18 mouse cellular contexts compared by ENCODE assay signal in genomic region chr2:25502726-25503125, GRCm38 (mm10). TPM values are rescaled to one million over a fixed set of nuclear protein-coding genes. Genes with fewer than 3 reads are reported as not detected.
A peak's percentile ranks its signal among the peaks of the same experiment; 100 is the strongest.
DNase-seq lines count a peak whose midpoint lies in the region; ATAC-seq lines count a peak whose summit lies in the region.
"Had no signal": no experiment of that assay in that cellular context is flagged by ENCODE, and none has a peak within 500 bp of the region (broad histone marks: within the 10 kb centered on the region; RNA-seq: fewer than 3 reads in every experiment).

No protein-coding gene starts in this region.

- H3K4me3 ChIP-seq in midbrain, embryonic 12.5 days = no peak overlapping the region
- no peak overlapping the region for H3K4me3 ChIP-seq in midbrain, embryonic 11.5 days (ENCODE audit: low read depth, low read length)
- peak overlapping the region; percentile 80; the same call in 1 of the 2 replicates for H3K4me3 ChIP-seq in liver, embryonic 12.5 days
- no peak overlapping the region for H3K4me3 ChIP-seq in stomach, embryonic 16.5 days (replicated peaks; ENCODE audit: low read length)
- H3K4me3 ChIP-seq: hindbrain, embryonic 12.5 days had no signal

- peaks cover 42% of the 10 kb centered on the region for H3K36me3 ChIP-seq in midbrain, embryonic 12.5 days
- no peaks in the 10 kb centered on the region for H3K36me3 ChIP-seq in midbrain, embryonic 11.5 days (ENCODE audit: control insufficient read depth, insufficient read depth, low read length)
- H3K36me3 ChIP-seq in liver, embryonic 12.5 days = peaks cover 34% of the 10 kb centered on the region
- peaks cover 8% of the 10 kb centered on the region; the same call in 1 of the 2 replicates for H3K36me3 ChIP-seq in stomach, embryonic 16.5 days (ENCODE audit: control insufficient read depth, insufficient read depth, low read length)

- 88% methylated on average over 3 of the region's 3 CpGs for WGBS in midbrain, embryonic 12.5 days
- WGBS in midbrain, embryonic 11.5 days = 89% methylated on average over 3 of the region's 3 CpGs
- WGBS in liver, embryonic 12.5 days (ENCODE audit: insufficient replicate concordance) = 48% methylated on average over 3 of the region's 3 CpGs
- 67% methylated on average over 3 of the region's 3 CpGs for WGBS in stomach, embryonic 16.5 days

- no peak for DNase-seq in midbrain, embryonic 11.5 days (ENCODE audit: low spot score, missing footprints)
- DNase-seq in c-Kit-positive CD71-positive TER-119-negative erythroid progenitor cells, embryonic 14.5 days (ENCODE audit: low read depth) = peak; percentile 82
- DNase-seq in kidney, postnatal 4 days = no peak
- DNase-seq: adrenal gland, postnatal 10 days; gastrocnemius, postnatal 10 days; lung, adult 18-20 months had no signal

- ATAC-seq in midbrain, embryonic 12.5 days (ENCODE audit: low FRiP score, low read depth) = no peak
- no peak for ATAC-seq in midbrain, embryonic 11.5 days (ENCODE audit: low FRiP score)
- ATAC-seq in liver, embryonic 12.5 days = peak; percentile 84
- peak; percentile 5; the same call in 1 of the 2 replicates for ATAC-seq in stomach, embryonic 16.5 days (ENCODE audit: insufficient read depth, low FRiP score)
- no peak for ATAC-seq in granulocyte monocyte progenitor cell, adult 5-6 weeks (replicated peaks; ENCODE audit: poor library complexity, severe bottlenecking)

- H3K27ac ChIP-seq in midbrain, embryonic 12.5 days (replicated peaks) = no peak overlapping the region
- H3K27ac ChIP-seq in midbrain, embryonic 11.5 days (ENCODE audit: low read depth, low read length) = no peak overlapping the region
- H3K27ac ChIP-seq in liver, embryonic 12.5 days = peak overlapping the region; percentile 91
- peak overlapping the region; percentile 67 for H3K27ac ChIP-seq in stomach, embryonic 16.5 days (ENCODE audit: low read length)
- H3K27ac ChIP-seq: hindbrain, embryonic 12.5 days; layer of hippocampus, adult 2 months had no signal

- no peaks in the 10 kb centered on the region for H3K27me3 ChIP-seq in midbrain, embryonic 12.5 days
- no peaks in the 10 kb centered on the region for H3K27me3 ChIP-seq in midbrain, embryonic 11.5 days (ENCODE audit: control insufficient read depth, insufficient read depth, low read length)
- no peaks in the 10 kb centered on the region for H3K27me3 ChIP-seq in liver, embryonic 12.5 days (replicated peaks)
- H3K27me3 ChIP-seq in stomach, embryonic 16.5 days (ENCODE audit: control insufficient read depth, insufficient read depth, low read length) = no peaks in the 10 kb centered on the region
- H3K27me3 ChIP-seq: hindbrain, embryonic 12.5 days had no signal

- H3K4me1 ChIP-seq in midbrain, embryonic 12.5 days = peaks cover 16% of the 10 kb centered on the region
- H3K4me1 ChIP-seq in midbrain, embryonic 11.5 days (ENCODE audit: control insufficient read depth, insufficient read depth, low read length) = peaks cover 8% of the 10 kb centered on the region
- H3K4me1 ChIP-seq in liver, embryonic 12.5 days = peaks cover 54% of the 10 kb centered on the region
- H3K4me1 ChIP-seq in stomach, embryonic 16.5 days (ENCODE audit: control insufficient read depth, insufficient read depth, low read length) = peaks cover 19% of the 10 kb centered on the region

- H3K9me3 ChIP-seq in midbrain, embryonic 12.5 days = no peaks in the 10 kb centered on the region
- no peaks in the 10 kb centered on the region for H3K9me3 ChIP-seq in midbrain, embryonic 11.5 days (ENCODE audit: control insufficient read depth, low read length)
- no peaks in the 10 kb centered on the region for H3K9me3 ChIP-seq in liver, embryonic 12.5 days (replicated peaks)
- no peaks in the 10 kb centered on the region for H3K9me3 ChIP-seq in stomach, embryonic 16.5 days (replicated peaks; ENCODE audit: control insufficient read depth, low read length)
- H3K9me3 ChIP-seq: hindbrain, embryonic 12.5 days had no signal

- no peak overlapping the region for H3K9ac ChIP-seq in midbrain, embryonic 12.5 days (replicated peaks)
- no peak overlapping the region for H3K9ac ChIP-seq in midbrain, embryonic 11.5 days (ENCODE audit: low read length)
- peak overlapping the region; percentile 90 for H3K9ac ChIP-seq in liver, embryonic 12.5 days
- H3K9ac ChIP-seq in stomach, embryonic 16.5 days (ENCODE audit: low read length) = no peak overlapping the region
- H3K9ac ChIP-seq: hindbrain, embryonic 12.5 days had no signal

- 0 out of 2 replicates have a peak overlapping the region, but pooled peaks have one; percentile 92 for H3K4me2 ChIP-seq in midbrain, embryonic 12.5 days (replicated peaks)
- H3K4me2 ChIP-seq in midbrain, embryonic 11.5 days = no peak overlapping the region
- peak overlapping the region; percentile 91 for H3K4me2 ChIP-seq in liver, embryonic 12.5 days
- H3K4me2 ChIP-seq in stomach, embryonic 16.5 days (ENCODE audit: low read depth, low read length) = peak overlapping the region; percentile 77; the same call in 1 of the 2 replicates

RNA-seq across cellular contexts. Expression of gene C8g, which starts 1.2 kb away (rescaled TPM):
- polyA plus RNA-seq in midbrain, embryonic 12.5 days (2016; fragmentation: Nextera tagmentation; extraction: Ambion mirVana) = 5.1 and 5.3 TPM in 2 replicates
- 3.6 TPM in 2 replicates for polyA plus RNA-seq in midbrain, embryonic 11.5 days (2014; fragmentation: Nextera tagmentation; extraction: Ambion mirVana)
- 17.4 and 18.8 TPM in 2 replicates for polyA plus RNA-seq in liver, embryonic 12.5 days (2016; fragmentation: Nextera tagmentation; extraction: Ambion mirVana)
- polyA plus RNA-seq in stomach, embryonic 16.5 days (2015; fragmentation: Nextera tagmentation; extraction: Ambion mirVana) = 8.9 and 9.5 TPM in 2 replicates
- 6.0 TPM in 1 of 2 replicates, not detected in the other for total RNA-seq in granulocyte monocyte progenitor cell, adult 5-6 weeks (2014; fragmentation: Nextera tagmentation)
- 1.5 and 1.6 TPM in 2 replicates for total RNA-seq in granulocyte monocyte progenitor cell, adult 5-6 weeks (2017)
- total RNA-seq: neutrophil, adult 5-6 weeks had no signal

RNA-seq across cellular contexts. Expression of gene Fbxw5, which starts 2.2 kb away (rescaled TPM):
- polyA plus RNA-seq in midbrain, embryonic 12.5 days (2016; fragmentation: Nextera tagmentation; extraction: Ambion mirVana) = 104 and 112 TPM in 2 replicates
- 65.9 and 66.4 TPM in 2 replicates for polyA plus RNA-seq in midbrain, embryonic 11.5 days (2014; fragmentation: Nextera tagmentation; extraction: Ambion mirVana)
- polyA plus RNA-seq in liver, embryonic 12.5 days (2016; fragmentation: Nextera tagmentation; extraction: Ambion mirVana) = 39.9 and 42.7 TPM in 2 replicates
- polyA plus RNA-seq in stomach, embryonic 16.5 days (2015; fragmentation: Nextera tagmentation; extraction: Ambion mirVana) = 76.5 and 86.0 TPM in 2 replicates
- 30.4 and 55.0 TPM in 2 replicates for total RNA-seq in granulocyte monocyte progenitor cell, adult 5-6 weeks (2014; fragmentation: Nextera tagmentation)
- total RNA-seq in granulocyte monocyte progenitor cell, adult 5-6 weeks (2017) = 23.9 and 31.4 TPM in 2 replicates

RNA-seq across cellular contexts. Expression of gene Lcn12, which starts 9.0 kb away (rescaled TPM):
- not detected in 2 replicates for polyA plus RNA-seq in midbrain, embryonic 12.5 days (2016; fragmentation: Nextera tagmentation; extraction: Ambion mirVana)
- polyA plus RNA-seq in midbrain, embryonic 11.5 days (2014; fragmentation: Nextera tagmentation; extraction: Ambion mirVana) = not detected in 2 replicates
- not detected in 2 replicates for polyA plus RNA-seq in liver, embryonic 12.5 days (2016; fragmentation: Nextera tagmentation; extraction: Ambion mirVana)
- polyA plus RNA-seq in stomach, embryonic 16.5 days (2015; fragmentation: Nextera tagmentation; extraction: Ambion mirVana) = not detected in 2 replicates
- total RNA-seq in granulocyte monocyte progenitor cell, adult 5-6 weeks (2014; fragmentation: Nextera tagmentation) = not detected in 2 replicates
- total RNA-seq in granulocyte monocyte progenitor cell, adult 5-6 weeks (2017) = not detected in 2 replicates
- total RNA-seq: adrenal gland, postnatal 10 days; gastrocnemius, postnatal 10 days; layer of hippocampus, adult 2 months; neutrophil, adult 5-6 weeks had no signal
- polyA plus RNA-seq: cortical plate, adult 2 months; heart, embryonic 14.5 days; hindbrain, embryonic 12.5 days; kidney, embryonic 14.5 days; spleen, adult 2 months; thymus, postnatal 0 days had no signal

RNA-seq across cellular contexts. Expression of gene Ptgds, which starts 32.9 kb away (rescaled TPM):
- polyA plus RNA-seq in midbrain, embryonic 12.5 days (2016; fragmentation: Nextera tagmentation; extraction: Ambion mirVana) = 1.5 and 1.8 TPM in 2 replicates
- 0.26 TPM in 1 of 2 replicates, not detected in the other for polyA plus RNA-seq in midbrain, embryonic 11.5 days (2014; fragmentation: Nextera tagmentation; extraction: Ambion mirVana)
- polyA plus RNA-seq in liver, embryonic 12.5 days (2016; fragmentation: Nextera tagmentation; extraction: Ambion mirVana) = 0.20 and 0.22 TPM in 2 replicates
- 6.1 and 6.7 TPM in 2 replicates for polyA plus RNA-seq in stomach, embryonic 16.5 days (2015; fragmentation: Nextera tagmentation; extraction: Ambion mirVana)
- 3.5 and 4.2 TPM in 2 replicates for total RNA-seq in granulocyte monocyte progenitor cell, adult 5-6 weeks (2014; fragmentation: Nextera tagmentation)
- 0.93 TPM in 1 of 2 replicates, not detected in the other for total RNA-seq in granulocyte monocyte progenitor cell, adult 5-6 weeks (2017)
- total RNA-seq: neutrophil, adult 5-6 weeks had no signal

RNA-seq across cellular contexts. Expression of gene Paxx, which starts 41.8 kb away (rescaled TPM):
- polyA plus RNA-seq in midbrain, embryonic 12.5 days (2016; fragmentation: Nextera tagmentation; extraction: Ambion mirVana) = 42.9 and 48.6 TPM in 2 replicates
- 21.9 and 23.2 TPM in 2 replicates for polyA plus RNA-seq in midbrain, embryonic 11.5 days (2014; fragmentation: Nextera tagmentation; extraction: Ambion mirVana)
- polyA plus RNA-seq in liver, embryonic 12.5 days (2016; fragmentation: Nextera tagmentation; extraction: Ambion mirVana) = 9.1 and 11.4 TPM in 2 replicates
- polyA plus RNA-seq in stomach, embryonic 16.5 days (2015; fragmentation: Nextera tagmentation; extraction: Ambion mirVana) = 44.1 and 49.4 TPM in 2 replicates
- total RNA-seq in granulocyte monocyte progenitor cell, adult 5-6 weeks (2014; fragmentation: Nextera tagmentation) = 29.1 and 39.4 TPM in 2 replicates
- 20.2 and 32.5 TPM in 2 replicates for total RNA-seq in granulocyte monocyte progenitor cell, adult 5-6 weeks (2017)

Comparison
In these comparisons a context has a peak if more than half of its experiments do, and no peak if none do; other contexts are left out.
1. ATAC-seq: peak in liver, embryonic 12.5 days (single experiment) and stomach, embryonic 16.5 days (single experiment); none in midbrain, embryonic 12.5 days (single experiment), midbrain, embryonic 11.5 days (single experiment) and granulocyte monocyte progenitor cell, adult 5-6 weeks (single experiment).
2. H3K27ac ChIP-seq: peak in liver, embryonic 12.5 days (single experiment) and stomach, embryonic 16.5 days (single experiment); none in midbrain, embryonic 12.5 days (single experiment) and midbrain, embryonic 11.5 days (single experiment).